Mouse (Mus musculus): ENCODE measurements around the gene Gm21969. TPM values are rescaled to one million over a fixed set of nuclear protein-coding genes. Genes with fewer than 3 reads are reported as not detected.

Gene Gm21969
- polyA plus RNA-seq, 1 experiment from 2014 or later, result not detected

- 0 out of 2 replicates have a peak overlapping the region, but pooled peaks have one; percentile 19 for H3K27ac ChIP-seq
- H3K9ac ChIP-seq, result peak overlapping the region; percentile 65
- H3K4me3 ChIP-seq, result peak overlapping the region; percentile 17
- peak overlapping the region; percentile 45 for H3K4me2 ChIP-seq
- 0 out of 2 replicates have a peak, but pooled peaks have one; percentile 8 for ATAC-seq (ENCODE audit: low FRiP score)
- H3K4me1 ChIP-seq (replicated peaks), result peaks cover 43% of the 10 kb centered on the region
- 2% methylated on average over 29 of the region's 30 CpGs for WGBS
- no peaks in the 10 kb centered on the region for H3K9me3 ChIP-seq
- peaks cover 36% of the 10 kb centered on the region for H3K36me3 ChIP-seq
- H3K27me3 ChIP-seq, result peaks cover 36% of the 10 kb centered on the region
Measured at GRCm38 (mm10) chr4:139641829-139642425, 38.9 kb downstream of the Gm21969 start.

DNA sequence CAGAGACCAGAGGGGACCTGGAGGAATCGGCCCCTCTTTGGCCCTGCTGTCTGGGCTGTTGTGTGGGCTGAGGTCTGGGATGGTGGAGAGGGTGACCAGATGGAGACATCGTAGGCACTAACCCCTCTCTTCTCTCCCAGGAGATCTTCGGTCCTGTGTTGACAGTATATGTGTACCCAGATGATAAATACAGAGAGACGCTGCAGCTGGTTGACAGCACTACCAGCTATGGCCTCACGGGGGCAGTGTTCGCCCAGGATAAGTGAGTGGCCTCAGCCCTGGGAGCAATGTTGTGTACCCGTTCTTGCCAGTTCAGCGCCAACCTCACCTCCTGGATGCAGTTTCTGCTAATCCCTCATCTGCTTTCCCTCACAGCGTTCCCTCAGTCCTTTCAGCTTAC, 41.0 kb downstream of the Gm21969 start:
- Histone ChIP-seq H3K27ac (no peak overlapping the region), H3K27me3 (peaks cover 34% of the 10 kb centered on the region), H3K36me3 (peaks cover 43% of the 10 kb centered on the region), H3K4me2 (no peak overlapping the region), H3K9ac (no peak overlapping the region), H3K9me3 (no peaks in the 10 kb centered on the region), H3K4me3 (no peak overlapping the region), H3K4me1 (replicated peaks) (peaks cover 43% of the 10 kb centered on the region)
- 16% methylated on average over 9 of the region's 9 CpGs for WGBS
- ATAC-seq (ENCODE audit: low FRiP score), result peak; percentile 37; the same call in 1 of the 2 replicates

GRCm38 (mm10) chr4:139646916-139647315, 43.9 kb downstream of the Gm21969 start:
- Histone ChIP-seq H3K4me1 (replicated peaks) (peaks cover 26% of the 10 kb centered on the region), H3K4me3 (no peak overlapping the region), H3K9ac (no peak overlapping the region), H3K36me3 (peaks cover 44% of the 10 kb centered on the region), H3K4me2 (no peak overlapping the region), H3K27ac (no peak overlapping the region), H3K9me3 (no peaks in the 10 kb centered on the region), H3K27me3 (peaks cover 23% of the 10 kb centered on the region)
- no peak for ATAC-seq (ENCODE audit: low FRiP score)
- 86% methylated on average over 7 of the region's 7 CpGs for WGBS

- Histone ChIP-seq H3K9me3 (no peaks in the 10 kb centered on the region), H3K9ac (no peak overlapping the region; the same call in 1 of the 2 replicates), H3K36me3 (peaks cover 29% of the 10 kb centered on the region), H3K4me1 (replicated peaks) (peaks cover 13% of the 10 kb centered on the region; the same call in 1 of the 2 replicates), H3K4me2 (no peak overlapping the region), H3K27ac (no peak overlapping the region), H3K4me3 (no peak overlapping the region), H3K27me3 (no peaks in the 10 kb centered on the region; the same call in 1 of the 2 replicates)
- no peak for ATAC-seq (ENCODE audit: low FRiP score)
- 73% methylated on average over 15 of the region's 15 CpGs for WGBS
Measured at GRCm38 (mm10) chr4:139650086-139650743, 47.2 kb downstream of the Gm21969 start.

- no peak for ATAC-seq (ENCODE audit: low FRiP score)
- H3K27ac ChIP-seq, result no peak overlapping the region
- H3K4me1 ChIP-seq (replicated peaks), result peaks cover 13% of the 10 kb centered on the region; the same call in 1 of the 2 replicates
- H3K27me3 ChIP-seq, result no peaks in the 10 kb centered on the region; the same call in 1 of the 2 replicates
- peak overlapping the region; percentile 53; the same call in 1 of the 2 replicates for H3K9ac ChIP-seq
- no peak overlapping the region for H3K4me2 ChIP-seq
- no peak overlapping the region for H3K4me3 ChIP-seq
- H3K36me3 ChIP-seq, result peaks cover 25% of the 10 kb centered on the region
- H3K9me3 ChIP-seq, result no peaks in the 10 kb centered on the region
- WGBS, result 37% methylated on average over 11 of the region's 11 CpGs
Measured at GRCm38 (mm10) chr4:139650907-139651306, 47.9 kb downstream of the Gm21969 start.

- Histone ChIP-seq H3K4me1 (replicated peaks) (peaks cover 13% of the 10 kb centered on the region; the same call in 1 of the 2 replicates), H3K27me3 (no peaks in the 10 kb centered on the region; the same call in 1 of the 2 replicates), H3K4me2 (no peak within 1 kb of the TSS), H3K9me3 (no peaks in the 10 kb centered on the region), H3K4me3 (no peak within 1 kb of the TSS), H3K27ac (no peak within 1 kb of the TSS), H3K36me3 (peaks cover 8% of the 10 kb centered on the region), H3K9ac (no peak within 1 kb of the TSS)
- no peak for ATAC-seq (ENCODE audit: low FRiP score)
- WGBS, result 90% methylated on average over 8 of the region's 8 CpGs
Measured at GRCm38 (mm10) chr4:139653238-139653637, 50.3 kb downstream of the Gm21969 start, which contains the start of gene Tas1r2. Tas1r2 (plus strand) TSS chr4:139653538.

DNA sequence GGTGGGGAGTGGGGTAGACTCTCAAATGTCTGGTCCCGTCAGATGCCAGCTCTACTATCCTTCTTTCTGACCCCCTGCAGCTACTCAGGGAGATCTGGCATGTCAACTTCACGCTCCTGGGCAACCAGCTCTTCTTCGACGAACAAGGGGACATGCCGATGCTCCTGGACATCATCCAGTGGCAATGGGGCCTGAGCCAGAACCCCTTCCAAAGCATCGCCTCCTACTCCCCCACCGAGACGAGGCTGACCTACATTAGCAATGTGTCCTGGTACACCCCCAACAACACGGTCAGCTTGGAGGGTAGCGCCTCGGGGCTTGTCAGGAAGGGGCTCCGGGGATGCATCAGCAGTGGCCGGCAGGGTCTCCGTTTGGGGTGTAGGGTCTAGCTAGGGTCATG, 58.9 kb downstream of the Gm21969 start:
- ATAC-seq (ENCODE audit: low FRiP score), result no peak
- H3K36me3 ChIP-seq, result no peaks in the 10 kb centered on the region
- 0 out of 2 replicates have a peak, but pooled peaks cover 8% of the 10 kb centered on the region for H3K27me3 ChIP-seq
- H3K4me3 ChIP-seq, result no peak overlapping the region
- no peak overlapping the region for H3K4me2 ChIP-seq
- H3K9ac ChIP-seq, result no peak overlapping the region
- no peaks in the 10 kb centered on the region for H3K4me1 ChIP-seq (replicated peaks)
- H3K9me3 ChIP-seq, result no peaks in the 10 kb centered on the region
- 80% methylated on average over 14 of the region's 14 CpGs for WGBS
- H3K27ac ChIP-seq, result no peak overlapping the region

- Histone ChIP-seq H3K27me3 (peaks cover 18% of the 10 kb centered on the region; the same call in 1 of the 2 replicates), H3K4me3 (no peak overlapping the region), H3K4me2 (no peak overlapping the region), H3K9ac (0 out of 2 replicates have a peak overlapping the region, but pooled peaks have one; percentile 19), H3K4me1 (replicated peaks) (no peaks in the 10 kb centered on the region), H3K9me3 (no peaks in the 10 kb centered on the region), H3K27ac (no peak overlapping the region), H3K36me3 (no peaks in the 10 kb centered on the region)
- ATAC-seq (ENCODE audit: low FRiP score), result no peak
- whole genome bisulfite sequencing, result 43% methylated on average over 6 of the region's 6 CpGs
Measured at GRCm38 (mm10) chr4:139667632-139668031, 64.6 kb downstream of the Gm21969 start.

DNA sequence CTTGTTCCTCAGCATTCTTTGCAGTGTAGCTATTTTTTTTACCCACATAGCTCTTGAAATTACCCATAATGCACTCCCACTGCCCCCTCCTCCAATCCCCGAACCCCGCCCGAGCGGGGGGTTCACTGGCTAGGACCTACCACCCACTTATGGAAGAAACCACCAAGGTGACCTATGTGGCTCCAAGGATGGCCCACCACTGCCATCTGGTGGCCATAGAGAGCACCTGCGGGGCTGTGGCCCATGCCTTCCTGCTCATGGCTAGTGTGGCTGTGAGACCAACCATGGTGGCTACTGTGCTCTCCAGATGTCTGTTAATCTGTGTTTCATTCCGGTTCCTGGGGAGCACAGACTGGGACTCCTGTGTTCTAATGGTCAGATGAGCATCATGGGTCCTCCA, 66.9 kb downstream of the Gm21969 start:
- H3K4me3 ChIP-seq, result no peak overlapping the region
- H3K27ac ChIP-seq, result no peak overlapping the region
- H3K27me3 ChIP-seq, result peaks cover 17% of the 10 kb centered on the region; the same call in 1 of the 2 replicates
- H3K9ac ChIP-seq, result no peak overlapping the region
- peak; percentile 17; the same call in 1 of the 2 replicates for ATAC-seq (ENCODE audit: low FRiP score)
- no peaks in the 10 kb centered on the region for H3K36me3 ChIP-seq
- 24% methylated on average over 6 of the region's 6 CpGs for WGBS
- H3K4me2 ChIP-seq, result no peak overlapping the region
- H3K4me1 ChIP-seq (replicated peaks), result no peaks in the 10 kb centered on the region
- H3K9me3 ChIP-seq, result no peaks in the 10 kb centered on the region

DNA sequence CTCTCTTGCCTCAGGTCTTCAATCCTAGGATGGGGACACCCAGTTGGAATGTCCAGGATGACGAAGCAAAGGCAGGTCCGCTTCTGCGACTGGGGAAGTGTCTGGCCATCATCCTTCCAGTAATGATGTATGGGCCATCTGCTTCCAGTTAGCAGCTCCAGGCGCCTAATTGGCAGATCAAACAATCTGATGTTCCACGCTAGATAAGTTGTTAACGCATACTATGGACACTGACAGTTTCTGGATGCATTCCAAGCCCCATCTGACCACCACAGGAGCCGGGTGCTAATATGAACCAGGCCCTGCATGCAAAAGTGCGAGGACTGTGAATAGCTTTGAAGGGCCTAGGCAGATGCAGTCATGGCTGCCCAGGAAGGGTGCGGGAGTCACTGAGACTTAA, 72.7 kb downstream of the Gm21969 start:
- WGBS, result 47% methylated on average over 9 of the region's 9 CpGs
- no peak for ATAC-seq (ENCODE audit: low FRiP score)
- Histone ChIP-seq H3K9ac (no peak overlapping the region), H3K27me3 (peaks cover 16% of the 10 kb centered on the region; the same call in 1 of the 2 replicates), H3K36me3 (no peaks in the 10 kb centered on the region), H3K4me1 (replicated peaks) (peaks cover 4% of the 10 kb centered on the region; the same call in 1 of the 2 replicates), H3K9me3 (peaks cover 7% of the 10 kb centered on the region; the same call in 1 of the 2 replicates), H3K27ac (no peak overlapping the region), H3K4me3 (no peak overlapping the region), H3K4me2 (no peak overlapping the region)

DNA sequence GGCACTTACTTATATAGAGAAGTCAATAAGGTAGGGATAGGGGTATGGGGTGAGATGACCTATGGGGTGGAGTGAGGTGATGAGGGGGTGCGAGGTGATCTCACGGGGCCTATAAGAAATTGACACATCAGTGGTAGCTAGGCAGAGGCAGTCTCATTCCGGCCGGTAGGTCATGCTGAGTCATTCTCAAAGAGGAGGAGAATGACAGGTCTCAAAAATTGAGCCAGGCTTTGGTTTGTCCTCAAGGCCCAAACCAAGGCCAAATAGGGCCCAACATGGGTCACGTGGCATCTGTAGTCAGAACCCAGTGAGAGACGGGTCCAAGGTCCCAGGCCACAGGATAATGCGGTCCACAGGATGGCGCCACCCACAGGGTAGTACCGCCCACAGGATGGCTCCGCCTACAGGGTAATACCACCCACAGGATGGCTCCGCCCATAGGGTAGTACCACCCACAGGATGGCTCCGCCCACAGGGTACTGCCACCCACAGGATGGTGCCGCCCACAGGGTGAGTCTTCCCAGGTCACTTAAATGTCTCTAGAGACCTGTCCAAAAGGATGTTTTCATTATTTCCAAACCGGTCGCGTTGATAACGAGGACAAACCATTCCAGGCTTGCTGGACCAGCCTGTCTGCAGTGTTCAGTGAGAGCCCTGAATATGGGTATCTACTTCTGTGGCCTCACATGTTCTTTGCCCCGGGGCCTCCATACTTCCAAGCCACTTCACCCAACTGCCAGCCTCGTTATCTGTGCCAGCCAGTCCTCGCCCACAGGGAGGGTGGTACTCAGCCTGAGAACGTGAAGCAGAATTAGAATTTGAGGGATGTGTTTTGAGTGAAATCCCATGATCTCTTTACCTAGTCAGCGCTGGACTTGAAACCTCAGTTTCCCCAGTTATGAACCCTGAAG, 81.0 kb downstream of the Gm21969 start:
- H3K9ac ChIP-seq, result no peak overlapping the region
- no peak for ATAC-seq (ENCODE audit: low FRiP score)
- WGBS, result 81% methylated on average over 22 of the region's 22 CpGs
- H3K4me3 ChIP-seq, result no peak overlapping the region
- no peak overlapping the region for H3K27ac ChIP-seq
- no peaks in the 10 kb centered on the region for H3K4me1 ChIP-seq (replicated peaks)
- no peaks in the 10 kb centered on the region; the same call in 1 of the 2 replicates for H3K9me3 ChIP-seq
- no peaks in the 10 kb centered on the region for H3K36me3 ChIP-seq
- H3K27me3 ChIP-seq, result peaks cover 18% of the 10 kb centered on the region; the same call in 1 of the 2 replicates
- H3K4me2 ChIP-seq, result no peak overlapping the region
